Mouse (Mus musculus) cerebellum, postnatal 25 days (tissue): Measurements from ENCODE around the gene Hgd.

Source experiments
- DNase-seq, 2 experiments: peaks; one replicate each; pipeline ENCODE4 v3.0.0; 2021; ENCODE audit warnings: mixed read lengths in 2 of 2

The Hgd gene

GRCm38 (mm10) chr16:37579994-37580393 is at the start of gene Hgd:
TSS of gene Hgd (plus strand) at chr16:37580153.
- no peak for DNase-seq

- no peak for DNase-seq
Observed at GRCm38 (mm10) chr16:37530170-37530569, 49.8 kb upstream of the Hgd start.

- DNase-seq: no peak
Observed at GRCm38 (mm10) chr16:37532046-37532445, 47.9 kb upstream of the Hgd start.

GRCm38 (mm10) chr16:37533369-37534068 is 46.4 kb upstream of the Hgd start:
- no peak for DNase-seq

GRCm38 (mm10) chr16:37539240-37539610 is 40.7 kb upstream of the Hgd start:
- no peak for DNase-seq

GRCm38 (mm10) chr16:37539611-37540580 is 40.1 kb upstream of the Hgd start, which contains the start of the genes Gtf2e1 and Rabl3:
TSS of gene Gtf2e1 (minus strand) at chr16:37539789.
TSS of gene Rabl3 (plus strand) at chr16:37539885.
- DNase-seq: peak; percentile 98

- no peak for DNase-seq
Observed at GRCm38 (mm10) chr16:37540776-37541175, 39.2 kb upstream of the Hgd start.

- DNase-seq: no peak
Observed at GRCm38 (mm10) chr16:37546312-37546711, 33.6 kb upstream of the Hgd start.

- DNase-seq: no peak
Observed at GRCm38 (mm10) chr16:37550266-37550665, 29.7 kb upstream of the Hgd start.

GRCm38 (mm10) chr16:37550981-37551380 is 29.0 kb upstream of the Hgd start:
- DNase-seq: no peak

GRCm38 (mm10) chr16:37552824-37553223 is 27.1 kb upstream of the Hgd start:
- no peak for DNase-seq

GRCm38 (mm10) chr16:37562414-37562813 is 17.5 kb upstream of the Hgd start:
- DNase-seq: no peak

- no peak for DNase-seq
Observed at GRCm38 (mm10) chr16:37562961-37563360, 17.0 kb upstream of the Hgd start.

- DNase-seq: no peak
Observed at GRCm38 (mm10) chr16:37565117-37565516, 14.8 kb upstream of the Hgd start.

GRCm38 (mm10) chr16:37566107-37566506 is 13.8 kb upstream of the Hgd start:
- DNase-seq: no peak

- no peak for DNase-seq
Observed at GRCm38 (mm10) chr16:37567113-37568050, 12.6 kb upstream of the Hgd start.

GRCm38 (mm10) chr16:37571554-37571953 is 8.4 kb upstream of the Hgd start:
- no peak for DNase-seq

GRCm38 (mm10) chr16:37572117-37572754 is 7.7 kb upstream of the Hgd start:
- no peak for DNase-seq

- DNase-seq: no peak
Observed at GRCm38 (mm10) chr16:37573061-37573460, 6.9 kb upstream of the Hgd start.

GRCm38 (mm10) chr16:37575325-37575724 is 4.6 kb upstream of the Hgd start:
- DNase-seq: no peak

GRCm38 (mm10) chr16:37579591-37579990 is 362 bp upstream of the Hgd start:
- no peak for DNase-seq

- no peak for DNase-seq
Observed at GRCm38 (mm10) chr16:37580651-37581050, 698 bp downstream of the Hgd start.
